Mouse (Mus musculus) brain, embryonic 14.5 days (tissue): ENCODE results near the gene Vmn2r116.
"Not testable (repeated sequence)": the region's sequence is repeated elsewhere in the genome, so short reads cannot be mapped to it uniquely, and the experiment has no call there.

ENCODE experiments used
- CTCF ChIP-seq: fragments of 200-500 bp; IDR thresholded peaks from 2 replicates; pipeline ENCODE4 v1.5.1; 2012; ENCODE audit warnings: inconsistent platforms, mild to moderate bottlenecking, moderate library complexity, borderline replicate concordance; ENCODE audit not compliant: insufficient read depth, insufficient read length; ENCODE audit errors: extremely low read depth
- POLR2A ChIP-seq: fragments of 200-500 bp; IDR thresholded peaks from 2 replicates; pipeline ENCODE4 v1.6.1; 2012; ENCODE audit warnings: mild to moderate bottlenecking, inconsistent platforms, borderline replicate concordance; ENCODE audit not compliant: poor library complexity, insufficient read depth, insufficient read length, severe bottlenecking; ENCODE audit errors: extremely low read depth

GRCm38 (mm10) chr17:23384304-23384703 is at the start of gene Vmn2r116:
- not testable (repeated sequence) for TF ChIP-seq POLR2A, CTCF
